Mouse (Mus musculus) testis, adult 2 months (tissue): ENCODE data around the gene Fmo1. TPM values are rescaled to one million over a fixed set of nuclear protein-coding genes. Genes with fewer than 3 reads are reported as not detected.

Source experiments
- H3K27ac ChIP-seq: fragments of 200-500 bp; 2 replicates; pipeline ENCODE4 v1.5.1; 2012; ENCODE audit warnings: low read depth, low read length; ENCODE audit not compliant: control insufficient read depth, insufficient read depth
- H3K27me3 ChIP-seq: fragments of 200-500 bp; 2 replicates; pipeline ENCODE4 v1.6.1; 2012; ENCODE audit warnings: mild to moderate bottlenecking, low read length, moderate library complexity; ENCODE audit not compliant: control insufficient read depth, insufficient read depth
- H3K36me3 ChIP-seq: fragments of 200-500 bp; 2 replicates; pipeline ENCODE4 v1.6.1; 2012; ENCODE audit warnings: mild to moderate bottlenecking, low read length; ENCODE audit not compliant: control insufficient read depth, insufficient read depth
- H3K4me1 ChIP-seq: fragments of 200-500 bp; 2 replicates; pipeline ENCODE4 v1.6.1; 2012; ENCODE audit warnings: low read length; ENCODE audit not compliant: control insufficient read depth, insufficient read depth
- H3K4me3 ChIP-seq: fragments of 200-500 bp; 2 replicates; pipeline ENCODE4 v1.5.1; 2012; ENCODE audit warnings: low read depth, mild to moderate bottlenecking, low read length, moderate library complexity, mixed read lengths; ENCODE audit not compliant: control insufficient read depth
- CTCF ChIP-seq: fragments of 200-500 bp; IDR thresholded peaks from 2 replicates; pipeline ENCODE4 v1.5.1; 2012; ENCODE audit warnings: low read depth, mild to moderate bottlenecking, inconsistent platforms, low read length, moderate library complexity; ENCODE audit not compliant: control insufficient read depth, insufficient read depth, insufficient replicate concordance
- POLR2A ChIP-seq: fragments of 200-500 bp; IDR thresholded peaks from 2 replicates; pipeline ENCODE4 v1.6.1; 2012; ENCODE audit warnings: low read depth, mild to moderate bottlenecking, inconsistent platforms, low read length, moderate library complexity; ENCODE audit not compliant: control insufficient read depth
- polyA plus RNA-seq: library from polyadenylated mRNA; depleted of rRNA; stranded (reverse); fragments of >200 nt; gene quantifications from 2 replicates; pipeline ENCODE4 v1.2.3, GENCODE M21; 2012

The Fmo1 gene
- polyA plus RNA-seq, 1 experiment = 2.9 TPM

DNA sequence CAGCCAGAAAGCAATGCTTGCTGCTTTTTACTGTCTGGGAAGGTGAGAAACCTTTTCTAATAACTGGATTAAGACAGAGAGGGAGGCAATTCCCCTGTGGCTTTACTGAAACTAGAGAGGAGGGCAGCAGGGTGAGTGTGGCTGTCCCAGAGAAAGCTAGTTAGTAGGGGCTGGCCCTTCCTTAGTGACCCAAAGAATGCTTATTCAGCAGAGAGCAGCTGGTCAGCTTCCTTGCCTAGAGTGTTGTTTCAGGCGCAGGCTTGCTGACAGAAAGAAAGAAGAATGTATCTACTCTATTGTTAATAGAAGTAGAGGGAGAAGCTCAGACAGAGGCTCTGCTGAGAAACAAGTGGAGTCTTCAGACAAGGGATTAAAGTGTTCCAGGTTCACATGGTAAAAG lies 4.1 kb downstream of the Fmo1 start:
- H3K27ac ChIP-seq = no peak overlapping the region
- TF ChIP-seq CTCF (no peak), POLR2A (no peak)
- peaks cover 13% of the 10 kb centered on the region for H3K4me1 ChIP-seq

GRCm38 (mm10) chr1:162859996-162860605 lies 6.3 kb downstream of the Fmo1 start:
- Histone ChIP-seq H3K27ac (no peak overlapping the region), H3K36me3 (no peaks in the 10 kb centered on the region), H3K27me3 (no peaks in the 10 kb centered on the region), H3K4me3 (no peak overlapping the region), H3K4me1 (peaks cover 13% of the 10 kb centered on the region)
- TF ChIP-seq CTCF (no peak), POLR2A (no peak)

More for the DNA sequence above, 4.1 kb downstream of the Fmo1 start:
- Histone ChIP-seq H3K36me3 (no peaks in the 10 kb centered on the region), H3K4me3 (no peak overlapping the region), H3K27me3 (no peaks in the 10 kb centered on the region)

DNA sequence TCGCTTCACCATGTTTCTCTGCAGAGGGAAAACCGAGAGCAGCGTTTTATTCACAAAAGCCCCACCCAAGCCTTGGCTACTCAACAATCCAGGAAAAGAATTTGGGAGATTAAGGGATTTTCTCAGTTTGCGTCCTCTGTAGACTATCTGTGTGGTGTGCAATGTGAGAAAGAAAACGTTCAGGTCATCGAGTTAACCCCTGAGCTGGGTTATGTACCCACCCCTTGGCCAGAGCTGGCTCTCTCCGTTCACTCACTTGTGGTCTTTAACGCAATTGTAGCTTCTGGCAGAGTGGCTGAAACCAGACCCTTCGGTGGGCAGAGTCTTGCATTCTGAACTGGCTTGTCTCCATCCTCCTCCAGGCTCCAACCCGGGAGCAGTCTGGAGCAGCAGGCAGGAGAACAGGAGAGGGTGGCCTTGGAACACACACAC lies 6.8 kb downstream of the Fmo1 start:
- Histone ChIP-seq H3K4me3 (peak overlapping the region; percentile 48), H3K27me3 (no peaks in the 10 kb centered on the region), H3K27ac (peak overlapping the region; percentile 26; the same call in 1 of the 2 replicates), H3K36me3 (no peaks in the 10 kb centered on the region), H3K4me1 (peaks cover 13% of the 10 kb centered on the region)
- TF ChIP-seq CTCF (no peak), POLR2A (no peak)

DNA sequence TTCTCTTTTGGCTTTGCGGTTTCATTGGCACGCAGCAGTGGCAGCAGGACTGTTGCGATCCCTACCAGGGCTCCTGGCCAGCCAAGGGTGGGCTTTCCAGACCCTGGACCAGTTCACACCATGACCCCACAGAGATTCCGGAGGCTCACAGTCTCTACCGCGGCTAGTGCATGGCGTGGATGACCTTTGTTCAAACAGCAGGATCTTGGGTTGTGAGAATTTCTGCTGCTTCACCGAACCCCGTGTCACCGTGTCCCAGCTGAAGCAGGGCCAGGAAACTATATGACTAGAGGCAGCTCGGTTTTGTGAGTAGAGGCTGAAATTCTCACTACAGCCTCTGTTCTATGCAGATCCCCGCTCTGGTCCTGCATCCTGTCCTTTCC lies 7.7 kb downstream of the Fmo1 start:
- Histone ChIP-seq H3K27me3 (no peaks in the 10 kb centered on the region), H3K27ac (peak overlapping the region; percentile 18; the same call in 1 of the 2 replicates), H3K4me1 (peaks cover 13% of the 10 kb centered on the region), H3K4me3 (peak overlapping the region; percentile 65), H3K36me3 (no peaks in the 10 kb centered on the region)
- TF ChIP-seq CTCF = no peak

DNA sequence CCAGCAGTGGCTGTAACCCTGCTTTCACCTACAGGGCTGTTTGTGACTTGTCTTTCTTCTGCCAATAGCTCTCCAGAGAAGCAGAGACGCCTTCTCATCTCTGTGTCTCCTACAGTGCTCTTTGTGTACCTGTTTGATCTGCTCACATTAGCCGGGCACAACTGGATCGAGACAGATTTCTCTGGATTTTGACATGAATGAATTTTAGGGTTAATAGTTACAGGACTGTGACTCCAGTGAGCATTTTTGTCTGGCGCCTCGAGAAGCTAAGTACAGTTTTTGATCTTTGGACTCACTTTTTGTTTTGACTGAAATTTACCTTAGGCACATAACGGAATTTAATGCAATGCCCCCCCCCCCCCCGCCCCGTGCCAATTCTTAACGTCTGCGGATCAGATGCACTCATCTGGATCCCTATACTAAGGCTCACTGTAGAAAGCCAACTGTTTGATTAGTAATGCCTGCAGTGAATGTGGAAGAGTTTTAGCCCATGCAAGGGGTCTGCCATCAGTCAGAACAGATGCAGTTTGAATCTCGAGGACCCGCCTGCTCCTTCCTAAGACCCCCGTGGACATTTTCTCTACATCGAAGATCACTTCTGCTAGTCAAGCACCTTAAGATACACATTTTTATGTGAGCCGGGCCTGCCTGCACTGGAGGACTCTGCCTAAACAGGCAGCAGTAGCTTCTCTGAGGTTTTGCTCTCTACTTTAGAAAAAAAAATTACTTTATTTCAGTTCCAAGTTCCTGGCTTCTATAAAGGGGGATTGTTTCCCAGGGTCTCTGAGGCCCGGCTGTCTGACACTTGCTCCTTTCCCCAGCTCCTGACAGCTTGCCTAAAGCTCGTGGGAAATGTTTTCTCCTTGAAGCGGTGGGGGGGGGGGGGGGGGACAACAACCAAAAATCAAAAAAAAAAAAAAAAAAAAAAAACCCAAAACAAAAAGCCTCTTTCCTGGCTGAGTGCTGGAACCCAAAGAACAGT lies 8.4 kb downstream of the Fmo1 start:
- H3K4me3 ChIP-seq = peak overlapping the region; percentile 65; the same call in 1 of the 2 replicates
- H3K4me1 ChIP-seq = peaks cover 13% of the 10 kb centered on the region
- no peak for TF ChIP-seq POLR2A
- TF ChIP-seq CTCF = no peak
- no peak overlapping the region; the same call in 1 of the 2 replicates for H3K27ac ChIP-seq
- H3K36me3 ChIP-seq = no peaks in the 10 kb centered on the region
- H3K27me3 ChIP-seq = no peaks in the 10 kb centered on the region

- Histone ChIP-seq H3K36me3 (no peaks in the 10 kb centered on the region), H3K4me1 (peaks cover 6% of the 10 kb centered on the region), H3K27ac (no peak overlapping the region), H3K27me3 (no peaks in the 10 kb centered on the region), H3K4me3 (no peak overlapping the region)
- TF ChIP-seq POLR2A (no peak), CTCF (no peak)
These were observed 12.5 kb downstream of the Fmo1 start for GRCm38 (mm10) chr1:162853812-162854482.

DNA sequence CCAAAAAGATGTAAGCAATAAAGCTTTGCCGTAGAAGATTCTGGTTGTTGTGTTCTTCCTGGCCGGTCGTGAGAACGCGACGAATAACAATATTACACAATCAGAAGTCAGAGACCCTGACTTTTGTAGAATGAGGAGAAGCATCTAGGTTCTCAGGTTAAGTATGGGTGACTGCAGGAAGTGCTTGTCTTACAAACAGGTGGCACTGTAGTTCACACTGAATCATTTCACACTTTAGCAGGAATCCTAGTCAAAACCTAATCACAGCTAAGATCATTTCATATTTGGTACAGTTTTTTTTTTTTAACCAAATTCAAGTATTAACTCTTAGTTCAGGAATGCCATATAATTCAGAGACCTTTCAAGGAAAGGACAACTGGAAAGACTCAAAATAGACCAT lies 18.9 kb downstream of the Fmo1 start:
- H3K27me3 ChIP-seq = no peaks in the 10 kb centered on the region
- H3K36me3 ChIP-seq = no peaks in the 10 kb centered on the region
- TF ChIP-seq POLR2A = no peak
- TF ChIP-seq CTCF = no peak
- no peaks in the 10 kb centered on the region for H3K4me1 ChIP-seq
- no peak overlapping the region for H3K27ac ChIP-seq
- H3K4me3 ChIP-seq = no peak overlapping the region
